Mouse (Mus musculus): ENCODE data around the gene Cped1.

- TF ChIP-seq CTCF (IDR thresholded peaks at IDR 0.05; ENCODE audit: low read depth) (no peak), EP300 (optimal IDR thresholded peaks at IDR 0.05) (no peak)
Measured at GRCm38 (mm10) chr6:21958922-21959321, 26.8 kb upstream of the Cped1 start.
